Mouse (Mus musculus) limb, embryonic 14.5 days (tissue): ENCODE data around the gene Cbwd1. TPM values are rescaled to one million over a fixed set of nuclear protein-coding genes. Genes with fewer than 3 reads are reported as not detected.

ENCODE experiments used
- ATAC-seq: fragments of 200-750 bp; cut with Nextera tagmentation; 2 replicates; pipeline ENCODE4 v1.8.0; 2017; ENCODE audit warnings: low read depth, moderate number of reproducible peaks, moderate TSS enrichment; ENCODE audit not compliant: low FRiP score
- DNase-seq: peaks from one replicate; pipeline ENCODE4 v3.0.0-alpha.2; 2015; ENCODE audit warnings: low spot score
- H3K27ac ChIP-seq: fragments of 300-500 bp; sonication (generic); replicated peaks from 2 replicates; pipeline ENCODE4 v1.5.1; 2014; ENCODE audit warnings: low read depth, mild to moderate bottlenecking, low read length, moderate library complexity, mixed read lengths
- H3K27me3 ChIP-seq: fragments of 300-500 bp; sonication (generic); 2 replicates; pipeline ENCODE4 v1.6.1; 2014; ENCODE audit warnings: low read length, mixed read lengths; ENCODE audit not compliant: control insufficient read depth, insufficient read depth
- H3K36me3 ChIP-seq: fragments of 300-500 bp; sonication (generic); 2 replicates; pipeline ENCODE4 v1.6.1; 2014; ENCODE audit warnings: mild to moderate bottlenecking, low read length, moderate library complexity, mixed read lengths; ENCODE audit not compliant: control insufficient read depth, insufficient read depth
- H3K4me1 ChIP-seq: fragments of 300-500 bp; sonication (generic); 2 replicates; pipeline ENCODE4 v1.6.1; 2014; ENCODE audit warnings: antibody characterized with exemption, low read length, mixed read lengths; ENCODE audit not compliant: control insufficient read depth, insufficient read depth
- H3K4me2 ChIP-seq: fragments of 300-500 bp; sonication (generic); replicated peaks from 2 replicates; pipeline ENCODE4 v1.6.1; 2014; ENCODE audit warnings: low read depth, mild to moderate bottlenecking, low read length, moderate library complexity; ENCODE audit not compliant: severe bottlenecking
- H3K4me3 ChIP-seq: fragments of 300-500 bp; sonication (generic); replicated peaks from 2 replicates; pipeline ENCODE4 v1.5.1; 2014; ENCODE audit warnings: low read length
- H3K9ac ChIP-seq: fragments of 300-500 bp; sonication (generic); 2 replicates; pipeline ENCODE4 v1.6.1; 2014; ENCODE audit warnings: mild to moderate bottlenecking, low read depth, low read length, moderate library complexity; ENCODE audit not compliant: severe bottlenecking
- H3K9me3 ChIP-seq: fragments of 300-500 bp; sonication (generic); 2 replicates; pipeline ENCODE4 v1.6.1; 2016; ENCODE audit warnings: low read length; ENCODE audit not compliant: control insufficient read depth
- POLR2A ChIP-seq: fragments of 200-500 bp; IDR thresholded peaks from 2 replicates; pipeline ENCODE4 v1.8.0; 2012; ENCODE audit warnings: inconsistent platforms, mild to moderate bottlenecking, moderate library complexity, borderline replicate concordance; ENCODE audit not compliant: insufficient read depth, insufficient read length; ENCODE audit errors: extremely low read depth
- WGBS: fragments of 180-500 bp; shearing (Covaris S2); extraction: QIAGEN DNeasy Blood & Tissue Kit; methylation state at CpG from one replicate; pipeline ENCODE4 v1.1.7; 2014; 5-methylcytosine and 5-hydroxymethylcytosine counted together
- polyA plus RNA-seq, 2 experiments: library from polyadenylated mRNA; depleted of rRNA in 1 of 2; stranded (reverse) in 1 of 2; unstranded in 1 of 2; fragments of >200 nt; fragmentation: Nextera tagmentation in 1 of 2; extraction: Ambion mirVana in 1 of 2; gene quantifications; 2 replicates each; pipeline versions ENCODE4 v1.2.1 to v1.2.3; 2012 to 2014

The Cbwd1 gene
- polyA plus RNA-seq, 2 experiments: 12.3 to 17.6 TPM

DNA sequence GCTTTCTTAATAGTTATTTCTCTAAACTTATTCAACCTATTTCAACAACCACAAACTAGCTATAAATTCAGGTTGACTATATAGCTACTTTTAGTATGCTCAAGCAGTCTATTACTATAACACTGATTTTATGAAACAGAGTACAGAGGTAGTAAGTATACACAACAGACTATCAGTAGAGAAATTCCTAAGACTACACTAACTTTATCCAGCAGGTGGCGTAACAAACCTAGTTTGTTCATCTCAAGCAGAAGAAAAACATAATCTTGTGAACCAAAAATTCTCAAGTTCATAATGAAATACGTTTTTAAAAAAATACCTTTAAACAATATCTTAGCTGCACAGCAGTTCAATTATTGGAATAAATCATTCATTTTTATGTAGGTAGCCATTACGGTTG is 2.9 kb downstream of the Cbwd1 start:
- DNase-seq (peak; percentile 90), ATAC-seq (no peak)
- Histone ChIP-seq H3K4me1 (peaks cover 3% of the 10 kb centered on the region), H3K4me2 (no peak overlapping the region), H3K27ac (no peak overlapping the region), H3K9ac (no peak overlapping the region), H3K27me3 (no peaks in the 10 kb centered on the region), H3K4me3 (no peak overlapping the region), H3K36me3 (peaks cover 18% of the 10 kb centered on the region), H3K9me3 (no peaks in the 10 kb centered on the region)
- no peak for TF ChIP-seq POLR2A
- 38% methylated on average over 3 of the region's 3 CpGs for WGBS

DNA sequence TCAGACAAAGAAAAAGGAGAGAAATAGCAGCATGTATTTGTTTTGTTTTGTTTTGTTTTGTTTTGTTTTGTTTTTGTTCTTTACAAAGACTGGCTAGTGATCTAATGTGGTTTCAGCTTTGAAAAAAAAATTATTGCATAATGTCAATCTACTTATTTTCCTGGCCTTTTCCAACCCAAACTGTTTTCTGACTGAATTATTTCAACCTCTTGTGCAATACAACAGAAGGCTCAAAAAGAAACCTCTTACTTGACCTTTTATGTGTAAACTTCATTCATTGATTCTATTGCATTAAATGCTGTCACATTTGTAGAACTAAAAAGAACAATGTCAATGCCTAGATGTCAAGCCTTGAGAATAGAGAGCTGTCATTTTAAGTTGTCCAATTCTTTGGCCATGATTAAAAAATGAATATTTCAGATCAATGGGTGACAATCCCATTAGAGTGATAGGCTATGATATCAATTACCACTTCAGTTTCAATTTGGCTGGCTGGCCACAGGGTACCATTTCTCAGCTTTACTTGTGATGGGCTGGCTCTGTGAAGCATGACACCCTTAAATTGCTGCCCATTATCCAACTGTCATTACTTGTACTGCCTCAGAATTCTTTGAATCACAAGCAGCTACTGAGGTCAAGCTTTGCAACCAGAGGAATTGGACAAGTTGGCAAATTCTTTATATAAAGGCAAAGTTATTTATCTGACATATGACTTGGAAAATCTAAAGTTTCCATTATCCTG is 15.7 kb downstream of the Cbwd1 start:
- no peak for TF ChIP-seq POLR2A
- no peak overlapping the region for H3K9ac ChIP-seq

DNA sequence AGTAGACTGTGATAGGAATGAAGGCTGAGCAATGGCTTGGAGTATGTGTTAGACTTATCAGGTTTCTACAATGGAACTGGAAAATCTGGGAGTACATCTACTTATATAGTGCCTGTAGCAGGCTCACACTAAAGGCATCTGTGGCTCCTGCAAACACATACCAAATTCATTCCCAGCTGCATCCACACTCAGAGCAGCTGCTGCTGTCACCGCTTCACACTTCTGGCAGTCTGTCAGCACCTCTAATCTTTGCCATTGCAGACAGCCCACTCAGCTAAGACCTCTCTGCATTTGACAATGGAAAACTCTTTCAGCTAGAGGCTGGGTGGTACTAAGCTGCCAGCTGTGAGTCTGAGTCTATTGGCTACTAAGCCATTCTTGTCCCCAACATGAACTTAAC is 24.3 kb downstream of the Cbwd1 start:
- Histone ChIP-seq H3K4me2 (no peak overlapping the region), H3K4me1 (no peaks in the 10 kb centered on the region), H3K9me3 (no peaks in the 10 kb centered on the region), H3K27me3 (no peaks in the 10 kb centered on the region), H3K36me3 (peaks cover 7% of the 10 kb centered on the region; the same call in 1 of the 2 replicates), H3K27ac (no peak overlapping the region), H3K4me3 (no peak overlapping the region), H3K9ac (no peak overlapping the region)
- no peak for TF ChIP-seq POLR2A
- 89% methylated on average over 1 of the region's 1 CpGs for WGBS
- ATAC-seq (peak; percentile 83), DNase-seq (peak; percentile 63)

More for the DNA sequence above, 15.7 kb downstream of the Cbwd1 start:
- H3K27ac ChIP-seq: no peak overlapping the region
- peaks cover 3% of the 10 kb centered on the region for H3K36me3 ChIP-seq
- H3K4me1 ChIP-seq: no peaks in the 10 kb centered on the region
- H3K4me2 ChIP-seq: no peak overlapping the region
- DNase-seq: no peak
- H3K27me3 ChIP-seq: no peaks in the 10 kb centered on the region
- H3K9me3 ChIP-seq: no peaks in the 10 kb centered on the region
- ATAC-seq: no peak
- no peak overlapping the region for H3K4me3 ChIP-seq

DNA sequence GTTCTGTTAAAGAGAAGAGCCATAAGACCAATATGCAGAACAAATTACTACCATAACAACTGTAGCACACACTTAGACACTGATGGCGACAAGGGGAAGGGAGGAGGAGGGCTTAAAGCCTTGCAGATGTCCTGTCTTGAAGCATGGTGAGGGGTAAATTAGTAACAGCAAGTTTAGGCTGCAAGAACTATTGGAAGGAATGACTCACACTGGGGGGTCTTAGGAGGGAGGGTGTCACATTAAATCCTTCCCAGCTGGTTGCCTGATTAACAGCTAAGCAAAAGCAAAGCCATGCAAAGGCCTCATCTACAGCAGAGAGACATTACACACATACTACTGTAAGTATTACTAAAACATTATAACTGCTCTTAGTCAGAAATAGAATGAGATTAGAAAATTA is 32.4 kb downstream of the Cbwd1 start:
- TF ChIP-seq POLR2A: no peak
- Histone ChIP-seq H3K4me2 (no peak overlapping the region), H3K36me3 (no peaks in the 10 kb centered on the region), H3K9ac (no peak overlapping the region), H3K27me3 (no peaks in the 10 kb centered on the region), H3K9me3 (no peaks in the 10 kb centered on the region), H3K27ac (no peak overlapping the region), H3K4me1 (no peaks in the 10 kb centered on the region), H3K4me3 (no peak overlapping the region)
- ATAC-seq: no peak
- 38% methylated on average over 1 of the region's 1 CpGs for WGBS
- DNase-seq: peak; percentile 56

DNA sequence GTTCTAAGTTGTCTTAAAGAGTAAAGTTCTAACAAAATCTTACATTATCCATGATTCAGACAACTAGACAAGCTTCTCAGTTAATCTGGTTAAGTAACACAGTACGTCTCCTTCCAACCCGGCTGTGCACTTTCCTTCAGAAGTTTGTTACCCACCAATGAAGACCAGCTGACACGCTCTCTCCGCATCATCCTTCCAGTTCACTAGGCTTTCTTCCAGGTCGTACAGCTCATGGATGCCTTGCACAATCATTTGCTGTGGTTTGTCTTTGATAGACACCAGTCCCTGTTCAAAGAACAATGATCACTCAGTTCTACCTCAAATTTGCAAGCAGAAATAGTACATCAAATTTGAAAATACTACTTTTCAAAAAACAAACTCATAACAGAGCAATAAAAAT is 40.5 kb downstream of the Cbwd1 start:
- peaks cover 29% of the 10 kb centered on the region for H3K36me3 ChIP-seq
- no peaks in the 10 kb centered on the region for H3K27me3 ChIP-seq
- H3K4me2 ChIP-seq: no peak overlapping the region
- 89% methylated on average over 5 of the region's 5 CpGs for WGBS
- no peaks in the 10 kb centered on the region for H3K9me3 ChIP-seq
- no peak for TF ChIP-seq POLR2A
- H3K27ac ChIP-seq: no peak overlapping the region
- H3K9ac ChIP-seq: no peak overlapping the region
- H3K4me1 ChIP-seq: no peaks in the 10 kb centered on the region
- no peak for ATAC-seq
- no peak overlapping the region for H3K4me3 ChIP-seq
- no peak for DNase-seq
